9 mouse cellular contexts compared by ENCODE assay signal in genomic region chr4:62454995-62455394, GRCm38 (mm10). TPM values are rescaled to one million over a fixed set of nuclear protein-coding genes. Genes with fewer than 3 reads are reported as not detected.
A peak's percentile ranks its signal among the peaks of the same experiment; 100 is the strongest.
DNase-seq lines count a peak whose midpoint lies in the region; ATAC-seq and TF ChIP-seq lines count a peak whose summit lies in the region.
"Had no signal": no experiment of that assay in that cellular context is flagged by ENCODE, and none has a peak within 500 bp of the region (broad histone marks: within the 10 kb centered on the region; RNA-seq: fewer than 3 reads in every experiment).

No protein-coding gene starts in this region.

- in situ Hi-C loops in CH12.LX (cut with MboI; ENCODE audit: low pct_ligation_motif_present, low pct_unique_long_range_greater_than_20kb, low sequenced_read_pairs), result loop anchor here (5.0 kb wide), 1 partner anchor 42 kb away; no protein-coding TSS in a partner anchor

- peaks cover 2 to 8% of the 10 kb centered on the region in 2 experiments for H3K4me1 ChIP-seq in CH12.LX (ENCODE audit: control insufficient read depth in 1 of 2, insufficient read depth in 2 of 2)
- no peaks in the 10 kb centered on the region for H3K4me1 ChIP-seq in embryonic facial prominence, embryonic 12.5 days

- TF ChIP-seq CTCF in layer of hippocampus, adult 2 months (conservative IDR thresholded peaks at IDR 0.05), result peak; percentile 83
- peak; percentile 58 to 72 for TF ChIP-seq CTCF in CH12.LX (conservative IDR thresholded peaks at IDR 0.05 in 1 of 2, IDR thresholded peaks at IDR 0.05 in 1 of 2; ENCODE audit: low read depth in 2 of 2, low read length in 2 of 2)

- TF ChIP-seq POLR2A in CH12.LX (IDR thresholded peaks at IDR 0.05; ENCODE audit: low read depth, low read length), result no peak

- no peaks in the 10 kb centered on the region for H3K27me3 ChIP-seq in CH12.LX (replicated peaks)
- H3K27me3 ChIP-seq in embryonic facial prominence, embryonic 12.5 days, result no peaks in the 10 kb centered on the region
- H3K27me3 ChIP-seq: heart, embryonic 13.5 days had no signal

- dilution Hi-C loops in CH12.LX (cut with MboI; ENCODE audit: extremely low pct_ligation_motif_present, extremely low pct_unique_long_range_greater_than_20kb, low sequenced_read_pairs), result no loop called here

- no peaks in the 10 kb centered on the region for H3K79me2 ChIP-seq in CH12.LX (replicated peaks; ENCODE audit: control insufficient read depth, extremely low read depth, insufficient read depth, poor library complexity, severe bottlenecking)

- H3K27ac ChIP-seq in layer of hippocampus, adult 2 months, result no peak overlapping the region
- H3K27ac ChIP-seq in CH12.LX (ENCODE audit: insufficient read depth, low read depth), result no peak overlapping the region
- H3K27ac ChIP-seq in embryonic facial prominence, embryonic 12.5 days, result no peak overlapping the region
- H3K27ac ChIP-seq: heart, embryonic 13.5 days had no signal

- DNase-seq in layer of hippocampus, adult 2 months (ENCODE audit: low spot score in 2 of 2), result peak in 1 of 2 experiments; percentile 40
- no peak for DNase-seq in layer of hippocampus, adult 9-11 months
- peak; percentile 51 for DNase-seq in CH12.LX (ENCODE audit: extremely low read depth)
- peak; percentile 56 for DNase-seq in adrenal gland, postnatal 10 days
- peak; percentile 45 to 63 for DNase-seq in layer of hippocampus, postnatal 10 days (ENCODE audit: low spot score in 2 of 2)
- peak; percentile 39 to 43 for DNase-seq in natural killer cell, adult 2 months (ENCODE audit: low spot score in 2 of 2)

- peaks cover 0 to 10% of the 10 kb centered on the region in 2 experiments for H3K36me3 ChIP-seq in CH12.LX (replicated peaks in 1 of 2; ENCODE audit: control insufficient read depth in 1 of 2, insufficient read depth in 1 of 2, low read length in 1 of 2)
- H3K36me3 ChIP-seq in embryonic facial prominence, embryonic 12.5 days, result no peaks in the 10 kb centered on the region
- H3K36me3 ChIP-seq: heart, embryonic 13.5 days had no signal

- H3K9me3 ChIP-seq in CH12.LX (replicated peaks; ENCODE audit: low read length), result no peaks in the 10 kb centered on the region
- H3K9me3 ChIP-seq in embryonic facial prominence, embryonic 12.5 days, result no peaks in the 10 kb centered on the region
- H3K9me3 ChIP-seq: heart, embryonic 13.5 days had no signal

- H3K9ac ChIP-seq in CH12.LX (ENCODE audit: insufficient read depth, low read depth), result no peak overlapping the region
- H3K9ac ChIP-seq in embryonic facial prominence, embryonic 12.5 days, result no peak overlapping the region
- H3K9ac ChIP-seq: heart, embryonic 13.5 days had no signal

- no peak overlapping the region for H3K4me2 ChIP-seq in CH12.LX (ENCODE audit: insufficient read depth, low read depth, poor library complexity, severe bottlenecking)
- H3K4me2 ChIP-seq in embryonic facial prominence, embryonic 12.5 days (replicated peaks), result no peak overlapping the region
- H3K4me2 ChIP-seq: heart, embryonic 13.5 days had no signal

- peak; percentile 46 for TF ChIP-seq RAD21 in CH12.LX (IDR thresholded peaks at IDR 0.05; ENCODE audit: low read depth, low read length)

- H3K4me3 ChIP-seq in layer of hippocampus, adult 2 months, result no peak overlapping the region
- no peak overlapping the region for H3K4me3 ChIP-seq in CH12.LX (replicated peaks in 1 of 3; ENCODE audit: low read depth in 2 of 3, low read length in 2 of 3, poor library complexity in 1 of 3)
- no peak overlapping the region for H3K4me3 ChIP-seq in embryonic facial prominence, embryonic 12.5 days
- H3K4me3 ChIP-seq: heart, embryonic 13.5 days; myocyte had no signal

- no peak for TF ChIP-seq EP300 in CH12.LX (IDR thresholded peaks at IDR 0.05; ENCODE audit: low read length)

- WGBS in embryonic facial prominence, embryonic 12.5 days, result 55% methylated on average over 5 of the region's 5 CpGs

- 0 out of 2 replicates have a peak, but pooled peaks have one; percentile 50 for ATAC-seq in embryonic facial prominence, embryonic 12.5 days (ENCODE audit: insufficient number of reproducible peaks, insufficient read depth, low FRiP score, low TSS enrichment)

TF ChIP-seq in CH12.LX, 34 proteins besides CTCF, POLR2A, EP300 and RAD21:
- TF ChIP-seq KAT2A (IDR thresholded peaks at IDR 0.05; ENCODE audit: insufficient replicate concordance, low read length) (no peak), MAFK (IDR thresholded peaks at IDR 0.05; ENCODE audit: insufficient replicate concordance, low read length) (no peak), SMC3 (IDR thresholded peaks at IDR 0.05; ENCODE audit: low read depth, low read length) (peak; percentile 79), TBP (conservative IDR thresholded peaks at IDR 0.05; ENCODE audit: low read depth, low read length) (no peak), HCFC1 (IDR thresholded peaks at IDR 0.05; ENCODE audit: low read depth, low read length) (no peak), MAX (IDR thresholded peaks at IDR 0.05; ENCODE audit: low read length) (no peak), PAX5 (IDR thresholded peaks at IDR 0.05; ENCODE audit: low read length) (no peak), E2F4 (IDR thresholded peaks at IDR 0.05; ENCODE audit: insufficient replicate concordance, low read depth, low read length) (no peak), ZNF384 (IDR thresholded peaks at IDR 0.05; ENCODE audit: low read depth, low read length) (no peak)

RNA-seq across cellular contexts. Expression of gene Wdr31, which starts 15.7 kb away (rescaled TPM):
- total RNA-seq in layer of hippocampus, adult 2 months (2021), result 1 to 10 TPM; 7.3 to 8.3 TPM
- total RNA-seq in CH12.LX (2012; rRNA removed), result 4.4 and 5.0 TPM in 2 replicates
- total RNA-seq in CH12.LX (2014; rRNA removed), result 3.0 and 3.4 TPM in 2 replicates
- polyA plus RNA-seq in CH12.LX (2012; ENCODE audit: insufficient read length, low read depth), result 3.8 and 4.7 TPM in 2 replicates
- total RNA-seq in adrenal gland, postnatal 10 days (2021), result 1 to 10 TPM; 2.4 to 3.7 TPM
- 8.8 TPM in 2 replicates for polyA plus RNA-seq in embryonic facial prominence, embryonic 12.5 days (2016; fragmentation: Nextera tagmentation; extraction: Ambion mirVana)
- 10 to 100 TPM in 1 of 2 experiments, 1 to 10 TPM in 1; 6.7 to 10.7 TPM for total RNA-seq in layer of hippocampus, postnatal 10 days (2021)

RNA-seq across cellular contexts. Expression of gene Rnf183, which starts 19.9 kb away (rescaled TPM):
- total RNA-seq in layer of hippocampus, adult 2 months (2021), result not detected
- total RNA-seq in CH12.LX (2012; rRNA removed) (3.5 and 4.1 TPM in 2 replicates), CH12.LX (2014; rRNA removed) (3.6 and 4.4 TPM in 2 replicates)
- polyA plus RNA-seq in CH12.LX (2012; ENCODE audit: insufficient read length, low read depth), result 3.8 and 4.0 TPM in 2 replicates
- not detected for total RNA-seq in adrenal gland, postnatal 10 days (2021)
- polyA plus RNA-seq in embryonic facial prominence, embryonic 12.5 days (2016; fragmentation: Nextera tagmentation; extraction: Ambion mirVana), result not detected in 2 replicates
- not detected for total RNA-seq in layer of hippocampus, postnatal 10 days (2021)
- polyA plus RNA-seq: heart, embryonic 13.5 days; myocyte had no signal

RNA-seq across cellular contexts. Expression of gene Bspry, which starts 24.9 kb away (rescaled TPM):
- under 1 TPM; 0.64 to 0.69 TPM for total RNA-seq in layer of hippocampus, adult 2 months (2021)
- 1.1 and 1.2 TPM in 2 replicates for total RNA-seq in CH12.LX (2012; rRNA removed)
- 0.86 and 0.95 TPM in 2 replicates for total RNA-seq in CH12.LX (2014; rRNA removed)
- polyA plus RNA-seq in CH12.LX (2012; ENCODE audit: insufficient read length, low read depth), result 0.53 and 1.2 TPM in 2 replicates
- total RNA-seq in adrenal gland, postnatal 10 days (2021), result 1 to 10 TPM in 1 of 2 experiments, under 1 TPM in 1; 0.93 to 1.1 TPM
- 2.9 and 3.3 TPM in 2 replicates for polyA plus RNA-seq in embryonic facial prominence, embryonic 12.5 days (2016; fragmentation: Nextera tagmentation; extraction: Ambion mirVana)
- 1 to 10 TPM in 1 of 2 experiments, under 1 TPM in 1; 0.62 to 1.1 TPM for total RNA-seq in layer of hippocampus, postnatal 10 days (2021)

RNA-seq across cellular contexts. Expression of gene Prpf4, which starts 46.4 kb away (rescaled TPM):
- total RNA-seq in layer of hippocampus, adult 2 months (2021), result 10 to 100 TPM; 13.2 to 13.3 TPM
- total RNA-seq in CH12.LX (2012; rRNA removed), result 18.1 and 22.5 TPM in 2 replicates
- 33.5 and 33.9 TPM in 2 replicates for total RNA-seq in CH12.LX (2014; rRNA removed)
- 31.6 and 33.7 TPM in 2 replicates for polyA plus RNA-seq in CH12.LX (2012; ENCODE audit: insufficient read length, low read depth)
- total RNA-seq in adrenal gland, postnatal 10 days (2021), result 10 to 100 TPM; 19.8 to 21.3 TPM
- polyA plus RNA-seq in embryonic facial prominence, embryonic 12.5 days (2016; fragmentation: Nextera tagmentation; extraction: Ambion mirVana), result 27.3 and 30.1 TPM in 2 replicates
- 10 to 100 TPM; 13.6 to 14.0 TPM for total RNA-seq in layer of hippocampus, postnatal 10 days (2021)

RNA-seq across cellular contexts. Expression of gene Cdc26, which starts 46.6 kb away (rescaled TPM):
- 10 to 100 TPM; 49.0 to 51.3 TPM for total RNA-seq in layer of hippocampus, adult 2 months (2021)
- 78.2 and 103 TPM in 2 replicates for total RNA-seq in CH12.LX (2012; rRNA removed)
- total RNA-seq in CH12.LX (2014; rRNA removed), result 256 and 258 TPM in 2 replicates
- polyA plus RNA-seq in CH12.LX (2012; ENCODE audit: insufficient read length, low read depth), result 105 and 125 TPM in 2 replicates
- total RNA-seq in adrenal gland, postnatal 10 days (2021), result 10 to 100 TPM; 60.0 to 70.8 TPM
- 203 and 210 TPM in 2 replicates for polyA plus RNA-seq in embryonic facial prominence, embryonic 12.5 days (2016; fragmentation: Nextera tagmentation; extraction: Ambion mirVana)
- 10 to 100 TPM; 47.7 to 54.9 TPM for total RNA-seq in layer of hippocampus, postnatal 10 days (2021)

Comparison
In these comparisons a context has a peak if more than half of its experiments do, and no peak if none do; other contexts are left out.
1. RNA of gene Rnf183, which starts 19.9 kb away (total RNA-seq): 3.5 to 4.4 TPM in CH12.LX; not detected in adrenal gland, postnatal 10 days, not detected in layer of hippocampus, adult 2 months and not detected in layer of hippocampus, postnatal 10 days; every median in the first group is over 4 times any median in the second.